Mouse (Mus musculus) bone marrow, adult 2 months (tissue): Measurements from ENCODE around the gene Timeless. TPM values are rescaled to one million over a fixed set of nuclear protein-coding genes. Genes with fewer than 3 reads are reported as not detected.
A peak's percentile ranks its signal among the peaks of the same experiment; 100 is the strongest.
"Not testable (repeated sequence)": the region's sequence is repeated elsewhere in the genome, so short reads cannot be mapped to it uniquely, and the experiment has no call there.

Experiments used
- H3K27ac ChIP-seq: fragments of 200-500 bp; 2 replicates; pipeline ENCODE4 v1.5.1; 2012; ENCODE audit warnings: low read depth, mild to moderate bottlenecking, control low read depth, inconsistent platforms, low read length; ENCODE audit not compliant: control insufficient read depth, poor library complexity, insufficient read depth
- H3K4me1 ChIP-seq: fragments of 200-500 bp; 2 replicates; pipeline ENCODE4 v1.6.1; 2011; ENCODE audit warnings: low read length; ENCODE audit not compliant: control insufficient read depth, insufficient read depth
- H3K4me3 ChIP-seq: fragments of 200-500 bp; replicated peaks from 2 replicates; pipeline ENCODE3; 2011; ENCODE audit warnings: mild to moderate bottlenecking, low read depth, low read length, control low read depth; ENCODE audit not compliant: control insufficient read depth
- CTCF ChIP-seq: fragments of 200-500 bp; IDR thresholded peaks from 2 replicates; pipeline ENCODE4 v1.5.1; 2011; ENCODE audit warnings: low read length, control low read depth; ENCODE audit not compliant: control insufficient read depth, insufficient read depth
- POLR2A ChIP-seq: fragments of 200-500 bp; IDR thresholded peaks from 2 replicates; pipeline ENCODE4 v1.6.1; 2011; ENCODE audit warnings: low read depth, mild to moderate bottlenecking, control low read depth, low read length, borderline replicate concordance; ENCODE audit not compliant: control insufficient read depth
- WGBS: fragments of 180-500 bp; shearing (Covaris S2); methylation state at CpG from one replicate; pipeline ENCODE4 v1.1.7; 2018; 5-methylcytosine and 5-hydroxymethylcytosine counted together
- polyA plus RNA-seq: library from polyadenylated mRNA; stranded (reverse); fragments of >200 nt; gene quantifications from 2 replicates; pipeline ENCODE4 v1.2.4, GENCODE M21; 2011; ENCODE audit warnings: low replicate concordance; ENCODE audit not compliant: missing spikeins, insufficient read depth, insufficient read length

Timeless gene
- polyA plus RNA-seq, 1 experiment = 61.1 TPM

GRCm38 (mm10) chr10:128269206-128269910 lies 37.5 kb downstream of the Timeless start:
- no peak for TF ChIP-seq CTCF
- no peak for TF ChIP-seq POLR2A
- 91% methylated on average over 16 of the region's 16 CpGs for WGBS
- Histone ChIP-seq H3K4me3 (no peak overlapping the region), H3K4me1 (no peaks in the 10 kb centered on the region; the same call in 1 of the 2 replicates), H3K27ac (no peak overlapping the region)

DNA sequence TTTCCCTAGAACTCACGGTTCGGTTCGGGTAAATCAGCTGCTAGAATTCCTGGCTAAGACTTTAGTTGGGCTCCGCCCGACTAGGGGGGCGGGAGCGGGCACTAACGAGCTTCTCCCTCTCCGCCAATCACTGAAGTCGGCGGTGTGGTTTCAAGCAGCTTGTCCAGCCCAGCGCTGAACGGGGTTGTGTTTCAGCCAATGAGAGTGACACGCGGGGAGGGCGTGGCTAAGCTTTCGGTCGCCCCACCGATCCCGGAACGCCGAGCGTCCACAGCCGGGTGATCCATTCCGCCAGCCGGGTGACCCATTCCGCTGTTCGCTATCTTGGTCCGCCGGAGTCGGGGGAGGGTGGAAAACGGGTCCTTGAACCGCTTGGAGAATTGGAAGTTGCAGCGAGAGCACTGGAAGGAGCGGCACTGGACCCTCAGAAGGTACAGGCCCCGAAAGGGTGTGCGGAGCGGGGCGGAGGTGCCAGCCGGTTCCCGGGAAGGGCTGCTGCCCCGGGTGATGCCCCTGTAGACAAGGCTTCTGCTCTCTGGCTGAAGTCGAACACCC lies 38.5 kb downstream of the Timeless start, which contains the start of gene Stat2:
Gene Stat2, plus strand, starts transcription at position 273 of the 555 bp plus-strand sequence.
- no peaks in the 10 kb centered on the region; the same call in 1 of the 2 replicates for H3K4me1 ChIP-seq
- WGBS = under 1% methylated on average over 43 of the region's 43 CpGs
- H3K27ac ChIP-seq = peak within 1 kb of the TSS; percentile 79
- H3K4me3 ChIP-seq = peak within 1 kb of the TSS; percentile 89
- TF ChIP-seq CTCF = no peak
- peak; percentile 96 for TF ChIP-seq POLR2A

DNA sequence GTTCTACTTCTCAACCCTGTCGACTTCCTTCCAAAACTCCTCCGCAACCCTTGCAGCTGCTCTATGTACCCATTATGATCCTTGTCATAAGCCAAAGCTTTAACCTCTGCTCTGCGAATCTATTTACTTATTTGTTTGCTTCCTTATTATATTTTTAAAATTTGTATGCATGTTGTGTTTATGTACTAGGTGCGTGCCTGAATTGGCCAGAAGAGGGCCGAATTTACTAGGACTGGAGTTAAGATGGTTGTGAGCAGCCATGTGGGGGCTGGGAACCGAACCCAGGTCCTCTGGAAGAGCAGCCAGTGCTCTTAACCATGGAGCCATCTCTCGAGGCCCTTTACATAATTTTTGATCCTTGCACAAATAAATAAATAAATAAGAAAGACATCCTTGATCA lies 39.0 kb downstream of the Timeless start:
- H3K4me3 ChIP-seq = peak overlapping the region; percentile 89
- TF ChIP-seq POLR2A (no peak), CTCF (no peak)
- H3K4me1 ChIP-seq = no peaks in the 10 kb centered on the region; the same call in 1 of the 2 replicates
- 34% methylated on average over 7 of the region's 7 CpGs for WGBS
- peak overlapping the region; percentile 79 for H3K27ac ChIP-seq

- WGBS = 58% methylated on average over 2 of the region's 2 CpGs
- H3K4me3 ChIP-seq = no peak overlapping the region
- TF ChIP-seq CTCF (no peak), POLR2A (no peak)
- no peak overlapping the region for H3K27ac ChIP-seq
- no peaks in the 10 kb centered on the region; the same call in 1 of the 2 replicates for H3K4me1 ChIP-seq
Observed at GRCm38 (mm10) chr10:128271883-128272282, 40.0 kb downstream of the Timeless start.

DNA sequence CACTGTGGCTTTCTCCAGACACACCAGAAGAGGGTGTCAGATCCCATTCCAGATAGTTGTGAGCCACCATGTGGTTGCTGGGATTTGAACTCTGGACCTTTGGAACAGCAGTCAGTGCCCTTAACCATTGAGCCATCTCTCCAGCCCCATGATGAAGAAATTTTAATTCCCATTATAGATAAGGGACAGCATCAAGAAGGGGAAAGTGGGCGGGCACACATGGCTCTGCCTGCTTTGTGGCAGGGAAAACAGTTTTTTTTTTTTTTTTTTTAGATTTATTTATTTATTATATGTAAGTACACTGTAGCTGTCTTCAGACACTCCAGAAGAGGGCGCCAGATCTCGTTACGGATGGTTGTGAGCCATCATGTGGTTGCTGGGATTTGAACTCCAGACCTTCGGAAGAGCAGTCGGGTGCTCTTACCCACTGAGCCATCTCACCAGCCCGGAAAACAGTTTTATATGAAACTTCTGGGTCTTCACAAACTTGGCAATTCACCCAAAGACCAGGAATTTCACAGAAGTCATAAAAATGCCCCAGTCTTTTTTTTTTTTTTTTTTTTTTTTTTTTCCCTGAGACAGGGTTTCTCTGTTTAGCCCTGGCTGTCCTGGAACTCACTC lies 41.1 kb downstream of the Timeless start:
- WGBS = 79% methylated on average over 7 of the region's 7 CpGs
- H3K27ac ChIP-seq, H3K4me3 ChIP-seq, H3K4me1 ChIP-seq: not testable (repeated sequence)

DNA sequence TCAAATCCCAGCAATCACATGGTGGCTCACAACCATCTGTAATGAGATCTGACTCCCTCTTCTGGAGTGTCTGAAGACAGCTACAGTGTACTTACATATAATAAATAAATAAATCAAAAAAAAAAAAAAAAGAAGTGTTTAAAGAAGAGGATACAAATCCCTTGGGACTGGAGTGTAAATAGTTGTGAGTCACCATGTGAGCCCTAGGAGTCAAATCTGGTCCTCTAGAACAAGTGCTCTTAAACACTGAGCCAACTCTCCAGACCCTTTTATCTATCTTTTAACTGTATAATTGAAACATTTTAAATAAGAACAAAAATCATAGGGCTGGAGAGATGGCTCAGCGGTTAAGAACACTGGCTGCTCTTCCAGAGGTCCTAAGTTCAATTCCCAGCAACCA lies 43.5 kb downstream of the Timeless start:
- WGBS = 97% methylated on average over 1 of the region's 1 CpGs
- not testable (repeated sequence) for H3K27ac ChIP-seq, H3K4me3 ChIP-seq, H3K4me1 ChIP-seq

DNA sequence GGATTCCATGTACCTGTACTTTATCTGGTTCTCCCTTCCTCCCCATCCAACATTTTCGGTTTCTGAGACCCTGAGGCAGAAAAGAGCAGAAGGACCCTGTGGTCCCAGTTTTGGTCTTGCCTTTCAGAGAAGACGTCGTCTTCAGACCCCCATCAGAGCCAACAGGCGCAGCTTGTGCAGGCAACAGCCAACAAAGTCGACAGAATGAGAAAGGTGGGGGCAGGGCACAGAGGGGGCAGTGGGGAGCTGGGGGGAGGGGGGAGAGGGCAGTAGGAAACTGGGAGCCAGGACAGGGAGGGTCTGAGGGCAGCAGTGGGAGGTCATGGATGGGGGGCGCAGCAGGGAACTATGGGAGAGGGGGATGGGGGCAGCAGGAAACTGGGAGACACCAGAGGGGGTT lies 46.3 kb downstream of the Timeless start:
- Histone ChIP-seq H3K4me1 (no peaks in the 10 kb centered on the region), H3K4me3 (no peak overlapping the region), H3K27ac (no peak overlapping the region)
- WGBS = 81% methylated on average over 6 of the region's 6 CpGs
- TF ChIP-seq CTCF (no peak), POLR2A (no peak)

DNA sequence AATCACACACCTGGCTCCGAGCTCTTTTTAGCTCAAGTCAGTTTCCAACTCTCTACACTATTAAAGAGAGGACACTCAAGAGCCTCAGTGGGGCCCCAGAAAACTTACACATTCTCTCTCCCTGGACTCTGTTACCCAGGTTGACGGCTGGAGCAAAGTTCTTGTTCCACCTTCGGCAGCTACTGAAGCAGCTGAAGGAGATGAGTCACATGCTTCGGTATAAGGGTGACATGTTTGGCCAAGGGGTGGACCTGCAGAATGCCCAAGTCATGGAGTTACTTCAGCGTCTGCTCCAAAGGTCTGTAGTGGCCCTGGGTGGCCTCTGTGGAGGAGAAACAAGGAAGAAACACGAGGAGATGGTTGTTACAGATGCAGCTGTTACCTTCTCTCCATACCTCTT lies 49.1 kb downstream of the Timeless start:
- no peaks in the 10 kb centered on the region for H3K4me1 ChIP-seq
- no peak for TF ChIP-seq CTCF
- 85% methylated on average over 6 of the region's 6 CpGs for WGBS
- H3K27ac ChIP-seq = no peak overlapping the region
- no peak overlapping the region for H3K4me3 ChIP-seq
